Mouse (Mus musculus) C2C12 (cell line): ENCODE data around the gene Mcfd2. TPM values are rescaled to one million over a fixed set of nuclear protein-coding genes. Genes with fewer than 3 reads are reported as not detected.

Experiments used
- H3K27me3 ChIP-seq: one replicate; pipeline ENCODE4 v1.6.1; 2011; ENCODE audit not compliant: control insufficient read depth, insufficient read depth, insufficient read length
- H3K36me3 ChIP-seq: one replicate; pipeline ENCODE4 v1.6.1; 2011; ENCODE audit not compliant: control insufficient read depth, insufficient read depth
- H3K4me3 ChIP-seq: one replicate; pipeline ENCODE4 v1.5.1; 2011; ENCODE audit warnings: mild to moderate bottlenecking, control low read depth; ENCODE audit not compliant: poor library complexity, insufficient read depth, severe bottlenecking
- H3K79me2 ChIP-seq: one replicate; pipeline ENCODE4 v1.6.1; 2011; ENCODE audit not compliant: control insufficient read depth, insufficient read depth
- H3K79me3 ChIP-seq: one replicate; pipeline ENCODE4 v1.6.1; 2011; ENCODE audit warnings: low read depth, control low read depth
- H3ac ChIP-seq: one replicate; pipeline ENCODE3; 2011; ENCODE audit warnings: low read depth; ENCODE audit not compliant: control insufficient read depth, insufficient read length
- CEBPB ChIP-seq: IDR thresholded peaks from one replicate; pipeline ENCODE4 v1.6.1; 2011; ENCODE audit warnings: low read depth, mild to moderate bottlenecking, control low read depth, moderate library complexity
- CTCF ChIP-seq: IDR thresholded peaks from one replicate; pipeline ENCODE4 v1.5.1; 2011; ENCODE audit not compliant: control insufficient read depth, insufficient read depth, insufficient read length
- FOSL1 ChIP-seq: IDR thresholded peaks from one replicate; pipeline ENCODE4 v1.8.0; 2011; ENCODE audit warnings: mild to moderate bottlenecking, low read length; ENCODE audit not compliant: poor library complexity, insufficient read depth, severe bottlenecking
- MAX ChIP-seq: IDR thresholded peaks from one replicate; pipeline ENCODE4 v1.6.1; 2011; ENCODE audit warnings: mild to moderate bottlenecking, control low read depth
- MYOD1 ChIP-seq: IDR thresholded peaks from one replicate; pipeline ENCODE4 v1.6.1; 2011; ENCODE audit warnings: low read depth; ENCODE audit not compliant: control insufficient read depth, insufficient read length
- MYOG ChIP-seq: IDR thresholded peaks from one replicate; pipeline ENCODE4 v1.6.1; 2011; ENCODE audit not compliant: control insufficient read depth, insufficient read length; ENCODE audit errors: extremely low read depth
- USF1 ChIP-seq: IDR thresholded peaks from one replicate; pipeline ENCODE4 v1.6.1; 2011; ENCODE audit warnings: low read depth, mild to moderate bottlenecking, control low read depth, moderate library complexity
- polyA plus RNA-seq: library from polyadenylated mRNA; unstranded; fragments of >200 nt; fragmentation: generic; extraction: Trizol; gene quantifications from one replicate; pipeline ENCODE4 v1.2.1, GENCODE M21; 2012; ENCODE audit warnings: missing spikeins

Mcfd2 gene
- polyA plus RNA-seq, 1 experiment, result 43.1 TPM

- Histone ChIP-seq H3K79me2 (no peaks in the 10 kb centered on the region), H3K36me3 (peaks cover 14% of the 10 kb centered on the region), H3ac (no peak overlapping the region), H3K4me3 (no peak overlapping the region), H3K27me3 (no peaks in the 10 kb centered on the region), H3K79me3 (no peaks in the 10 kb centered on the region)
- TF ChIP-seq MYOD1 (no peak), USF1 (no peak), MYOG (no peak), MAX (no peak), FOSL1 (no peak), CTCF (no peak)
Measured at GRCm38 (mm10) chr17:87291782-87292181, 26.0 kb upstream of the Mcfd2 start.

GRCm38 (mm10) chr17:87291037-87291436 is 25.3 kb upstream of the Mcfd2 start:
- no peaks in the 10 kb centered on the region for H3K79me2 ChIP-seq
- H3K79me3 ChIP-seq, result no peaks in the 10 kb centered on the region
- H3K36me3 ChIP-seq, result peaks cover 14% of the 10 kb centered on the region
- no peak for TF ChIP-seq MAX
- no peak for TF ChIP-seq CTCF
- TF ChIP-seq CEBPB, result no peak
- TF ChIP-seq USF1, result no peak
- TF ChIP-seq MYOG, result no peak
- no peak overlapping the region for H3K4me3 ChIP-seq
- no peak overlapping the region for H3ac ChIP-seq
- no peaks in the 10 kb centered on the region for H3K27me3 ChIP-seq

- H3K27me3 ChIP-seq, result no peaks in the 10 kb centered on the region
- H3K79me2 ChIP-seq, result no peaks in the 10 kb centered on the region
- no peak overlapping the region for H3ac ChIP-seq
- H3K36me3 ChIP-seq, result peaks cover 6% of the 10 kb centered on the region
- H3K4me3 ChIP-seq, result no peak overlapping the region
- TF ChIP-seq MYOG, result no peak
- no peak for TF ChIP-seq CEBPB
- TF ChIP-seq MYOD1, result no peak
- no peak for TF ChIP-seq USF1
- no peak for TF ChIP-seq MAX
- no peak for TF ChIP-seq FOSL1
- no peak for TF ChIP-seq CTCF
- no peaks in the 10 kb centered on the region for H3K79me3 ChIP-seq
Measured at GRCm38 (mm10) chr17:87289367-87289766, 23.6 kb upstream of the Mcfd2 start.

- Histone ChIP-seq H3K79me2 (no peaks in the 10 kb centered on the region), H3K27me3 (no peaks in the 10 kb centered on the region), H3K4me3 (no peak overlapping the region), H3K36me3 (peaks cover under 1% of the 10 kb centered on the region), H3K79me3 (no peaks in the 10 kb centered on the region), H3ac (no peak overlapping the region)
- TF ChIP-seq CTCF (no peak), USF1 (no peak), CEBPB (no peak), FOSL1 (no peak), MAX (no peak), MYOD1 (no peak), MYOG (no peak)
Measured at GRCm38 (mm10) chr17:87288131-87288530, 22.4 kb upstream of the Mcfd2 start.

GRCm38 (mm10) chr17:87287197-87287777 is 21.6 kb upstream of the Mcfd2 start:
- no peaks in the 10 kb centered on the region for H3K27me3 ChIP-seq
- H3ac ChIP-seq, result no peak overlapping the region
- no peaks in the 10 kb centered on the region for H3K79me2 ChIP-seq
- no peak for TF ChIP-seq USF1
- no peak for TF ChIP-seq FOSL1
- no peak for TF ChIP-seq CTCF
- TF ChIP-seq MYOG, result no peak
- no peak for TF ChIP-seq MAX
- TF ChIP-seq CEBPB, result no peak
- TF ChIP-seq MYOD1, result no peak
- H3K36me3 ChIP-seq, result no peaks in the 10 kb centered on the region
- H3K4me3 ChIP-seq, result no peak overlapping the region
- H3K79me3 ChIP-seq, result no peaks in the 10 kb centered on the region

- Histone ChIP-seq H3K79me3 (no peaks in the 10 kb centered on the region), H3K27me3 (no peaks in the 10 kb centered on the region), H3ac (no peak overlapping the region), H3K4me3 (no peak overlapping the region), H3K79me2 (no peaks in the 10 kb centered on the region), H3K36me3 (no peaks in the 10 kb centered on the region)
- no peak for TF ChIP-seq FOSL1
- no peak for TF ChIP-seq MYOD1
- TF ChIP-seq MYOG, result no peak
- TF ChIP-seq USF1, result no peak
- TF ChIP-seq CEBPB, result no peak
- no peak for TF ChIP-seq MAX
- no peak for TF ChIP-seq CTCF
Measured at GRCm38 (mm10) chr17:87286481-87287143, 20.9 kb upstream of the Mcfd2 start.
